Mouse (Mus musculus) layer of hippocampus, adult 18-20 months (tissue): ENCODE measurements around the gene Btn2a2. TPM values are rescaled to one million over a fixed set of nuclear protein-coding genes. Genes with fewer than 3 reads are reported as not detected.

ENCODE experiments used
- DNase-seq, 2 experiments: peaks; one replicate each; pipeline ENCODE4 v3.0.0; 2022; ENCODE audit warnings: low spot score in 2 of 2
- total RNA-seq, 2 experiments: library from RNA; stranded (reverse); gene quantifications; 2 replicates each; pipeline ENCODE4 v1.2.3; 2021

The Btn2a2 gene
- total RNA-seq, 2 experiments from 2014 or later: 0.91 to 1.4 TPM

- no peak for DNase-seq
Observed at GRCm38 (mm10) chr13:23498653-23499052, 10.0 kb upstream of the Btn2a2 start.

- peak; percentile 42 to 81 for DNase-seq
Observed at GRCm38 (mm10) chr13:23497656-23498321, 9.1 kb upstream of the Btn2a2 start.

- DNase-seq: no peak
Observed at GRCm38 (mm10) chr13:23495526-23495925, 6.9 kb upstream of the Btn2a2 start.

GRCm38 (mm10) chr13:23491990-23492389 is 3.3 kb upstream of the Btn2a2 start:
- DNase-seq: no peak

- DNase-seq: no peak
Observed at GRCm38 (mm10) chr13:23491263-23491662, 2.6 kb upstream of the Btn2a2 start.

- DNase-seq: no peak
Observed at GRCm38 (mm10) chr13:23490863-23491262, 2.2 kb upstream of the Btn2a2 start.

- DNase-seq: no peak
Observed at GRCm38 (mm10) chr13:23485271-23485670, 3.4 kb downstream of the Btn2a2 start.

GRCm38 (mm10) chr13:23483153-23483552 is 5.5 kb downstream of the Btn2a2 start:
- no peak for DNase-seq

GRCm38 (mm10) chr13:23475658-23476057 is 13.0 kb downstream of the Btn2a2 start:
- no peak for DNase-seq

GRCm38 (mm10) chr13:23466911-23467310 is 21.7 kb downstream of the Btn2a2 start:
- peak; percentile 53 to 89 for DNase-seq

GRCm38 (mm10) chr13:23466306-23466705 is 22.4 kb downstream of the Btn2a2 start:
- DNase-seq: no peak

GRCm38 (mm10) chr13:23465600-23466109 is 23.0 kb downstream of the Btn2a2 start, which contains the start of gene Btn1a1:
Btn1a1 (minus strand) TSS chr13:23465901.
- DNase-seq: no peak

- no peak for DNase-seq
Observed at GRCm38 (mm10) chr13:23464841-23465366, 23.8 kb downstream of the Btn2a2 start.

GRCm38 (mm10) chr13:23464224-23464637 is 24.4 kb downstream of the Btn2a2 start:
- DNase-seq: no peak

- DNase-seq: peak; percentile 82 to 92
Observed at GRCm38 (mm10) chr13:23463381-23464223, 25.1 kb downstream of the Btn2a2 start.

- DNase-seq: no peak
Observed at GRCm38 (mm10) chr13:23462669-23463068, 26.0 kb downstream of the Btn2a2 start.

GRCm38 (mm10) chr13:23462063-23462462 is 26.6 kb downstream of the Btn2a2 start:
- no peak for DNase-seq

GRCm38 (mm10) chr13:23459264-23459846 is 29.3 kb downstream of the Btn2a2 start:
- DNase-seq: no peak

- DNase-seq: no peak
Observed at GRCm38 (mm10) chr13:23453926-23454325, 34.7 kb downstream of the Btn2a2 start.

- peak; percentile 78 to 92 for DNase-seq
Observed at GRCm38 (mm10) chr13:23453362-23453862, 35.2 kb downstream of the Btn2a2 start.

GRCm38 (mm10) chr13:23450398-23450797 is 38.3 kb downstream of the Btn2a2 start:
- DNase-seq: peak; percentile 88 to 97
